Mouse (Mus musculus) MEL (cell line): ENCODE results near the gene Arpc5.

Experiments
- CTCF ChIP-seq, 3 experiments: IDR thresholded peaks in 2 of 3; conservative IDR thresholded peaks in 1 of 3; 2 replicates each; pipeline ENCODE4 v1.5.1; 2011 to 2012; ENCODE audit warnings: low read length in 3 of 3, low read depth in 2 of 3, mild to moderate bottlenecking in 2 of 3, improper control_type of control experiment in 1 of 3, inconsistent platforms in 1 of 3, mixed read lengths in 1 of 3, moderate library complexity in 1 of 3; ENCODE audit not compliant: control insufficient read depth in 1 of 3, insufficient read depth in 1 of 3, poor library complexity in 1 of 3, severe bottlenecking in 1 of 3
- E2F4 ChIP-seq: IDR thresholded peaks from 2 replicates; pipeline ENCODE4 v1.6.1; 2011; ENCODE audit warnings: low read depth, low read length, improper control_type of control experiment, borderline replicate concordance
- GABPA ChIP-seq: IDR thresholded peaks from 2 replicates; pipeline ENCODE4 v1.6.1; 2012; ENCODE audit warnings: low read depth, mild to moderate bottlenecking, inconsistent platforms, low read length, improper control_type of control experiment, moderate library complexity
- GATA1 ChIP-seq: IDR thresholded peaks from 2 replicates; pipeline ENCODE4 v1.6.1; 2011; ENCODE audit warnings: low read depth, low read length, improper control_type of control experiment
- NRF1 ChIP-seq: IDR thresholded peaks from 2 replicates; pipeline ENCODE4 v1.6.1; 2014; ENCODE audit warnings: low read depth, mild to moderate bottlenecking, inconsistent platforms, low read length, improper control_type of control experiment, moderate library complexity; ENCODE audit not compliant: poor library complexity, insufficient read depth, severe bottlenecking
- POLR2A ChIP-seq, 2 experiments: IDR thresholded peaks; 2 replicates each; pipeline ENCODE4 v1.6.1; 2011 to 2012; ENCODE audit warnings: low read length in 2 of 2, mild to moderate bottlenecking in 2 of 2, control low read depth in 1 of 2, improper control_type of control experiment in 1 of 2, low read depth in 1 of 2, moderate library complexity in 1 of 2; ENCODE audit not compliant: control insufficient read depth in 1 of 2, insufficient read depth in 1 of 2, poor library complexity in 1 of 2
- SIN3A ChIP-seq: IDR thresholded peaks from 2 replicates; pipeline ENCODE4 v1.6.1; 2012; ENCODE audit warnings: low read length, improper control_type of control experiment, inconsistent platforms
- USF1 ChIP-seq: IDR thresholded peaks from 2 replicates; pipeline ENCODE4 v1.6.1; 2014; ENCODE audit warnings: low read depth, mild to moderate bottlenecking, inconsistent platforms, low read length, improper control_type of control experiment, moderate library complexity
- USF2 ChIP-seq, 2 experiments: IDR thresholded peaks; 2 replicates each; pipeline ENCODE4 v1.6.1; 2011 to 2012; ENCODE audit warnings: improper control_type of control experiment in 2 of 2, low read length in 2 of 2, borderline replicate concordance in 1 of 2, inconsistent platforms in 1 of 2, low read depth in 1 of 2, mild to moderate bottlenecking in 1 of 2; ENCODE audit not compliant: insufficient read depth in 1 of 2

GRCm38 (mm10) chr1:152821746-152822145 lies 55.4 kb downstream of the Arpc5 start:
- TF ChIP-seq NRF1, result no peak
- TF ChIP-seq USF2 (IDR thresholded peaks at IDR 0.05; ENCODE audit: borderline replicate concordance in 1 of 2, insufficient read depth in 1 of 2, low read depth in 1 of 2, low read length in 2 of 2), result no peak
- no peak for TF ChIP-seq CTCF (IDR thresholded peaks at IDR 0.05 in 2 of 3, conservative IDR thresholded peaks at IDR 0.05 in 1 of 3; ENCODE audit: control insufficient read depth in 1 of 3, insufficient read depth in 1 of 3, low read depth in 2 of 3, low read length in 3 of 3, poor library complexity in 1 of 3, severe bottlenecking in 1 of 3)
- TF ChIP-seq SIN3A, result no peak
- TF ChIP-seq POLR2A (IDR thresholded peaks at IDR 0.05; ENCODE audit: control insufficient read depth in 1 of 2, insufficient read depth in 1 of 2, low read depth in 1 of 2, low read length in 2 of 2, poor library complexity in 1 of 2), result no peak
- no peak for TF ChIP-seq E2F4
- no peak for TF ChIP-seq USF1
- TF ChIP-seq GATA1, result no peak
- no peak for TF ChIP-seq GABPA
